Mouse (Mus musculus): Measurements from ENCODE around the gene Scand1. TPM values are rescaled to one million over a fixed set of nuclear protein-coding genes. Genes with fewer than 3 reads are reported as not detected.

Gene Scand1
- total RNA-seq, 2 experiments from 2014 or later = 1.9 TPM; not detected in 1

Other genes starting within 250 kb of the Scand1 start
- not detected in 2 replicates for gene Spag4, start 247.5 kb downstream of the Scand1 start, total RNA-seq (2015; ENCODE audit: low replicate concordance)
- not detected in 2 replicates for gene Spag4, start 247.5 kb downstream of the Scand1 start, total RNA-seq (2017; ENCODE audit: low replicate concordance)
- gene Cpne1, start 200.7 kb downstream of the Scand1 start, total RNA-seq (2015; ENCODE audit: low replicate concordance) = 13.2 and 13.6 TPM in 2 replicates
- 6.4 and 16.7 TPM in 2 replicates for gene Cpne1, start 200.7 kb downstream of the Scand1 start, total RNA-seq (2017; ENCODE audit: low replicate concordance)
- 21.1 and 22.7 TPM in 2 replicates for gene Rbm12, start 200.7 kb downstream of the Scand1 start, total RNA-seq (2015; ENCODE audit: low replicate concordance)
- gene Rbm12, start 200.7 kb downstream of the Scand1 start, total RNA-seq (2017; ENCODE audit: low replicate concordance) = 8.8 and 9.5 TPM in 2 replicates
- gene Gm28036, start 185.6 kb downstream of the Scand1 start, total RNA-seq (2015; ENCODE audit: low replicate concordance) = 0.42 and 15.8 TPM in 2 replicates
- 5.3 and 14.0 TPM in 2 replicates for gene Gm28036, start 185.6 kb downstream of the Scand1 start, total RNA-seq (2017; ENCODE audit: low replicate concordance)
- 25.4 and 29.3 TPM in 2 replicates for gene Romo1, start 168.7 kb downstream of the Scand1 start, total RNA-seq (2015; ENCODE audit: low replicate concordance)
- gene Romo1, start 168.7 kb downstream of the Scand1 start, total RNA-seq (2017; ENCODE audit: low replicate concordance) = 12.7 TPM in 1 of 2 replicates, not detected in the other
- gene Nfs1, start 168.5 kb downstream of the Scand1 start, total RNA-seq (2015; ENCODE audit: low replicate concordance) = 6.3 and 17.8 TPM in 2 replicates
- 12.8 and 13.7 TPM in 2 replicates for gene Nfs1, start 168.5 kb downstream of the Scand1 start, total RNA-seq (2017; ENCODE audit: low replicate concordance)
- 528 and 548 TPM in 2 replicates for gene Rbm39, start 132.5 kb downstream of the Scand1 start, total RNA-seq (2015; ENCODE audit: low replicate concordance)
- gene Rbm39, start 132.5 kb downstream of the Scand1 start, total RNA-seq (2017; ENCODE audit: low replicate concordance) = 550 and 778 TPM in 2 replicates
- gene Phf20, start 116.2 kb downstream of the Scand1 start, total RNA-seq (2015; ENCODE audit: low replicate concordance) = 12.7 and 13.6 TPM in 2 replicates
- gene Phf20, start 116.2 kb downstream of the Scand1 start, total RNA-seq (2017; ENCODE audit: low replicate concordance) = 7.1 and 15.3 TPM in 2 replicates
- gene Cnbd2, start 405 bp downstream of the Scand1 start, total RNA-seq (2015; ENCODE audit: low replicate concordance) = 0.38 and 1.0 TPM in 2 replicates
- gene Cnbd2, start 405 bp downstream of the Scand1 start, total RNA-seq (2017; ENCODE audit: low replicate concordance) = 1.4 TPM in 1 of 2 replicates, not detected in the other
- under 0.01 and 2.5 TPM in 2 replicates for gene Epb41l1, start 108.2 kb upstream of the Scand1 start, total RNA-seq (2015; ENCODE audit: low replicate concordance)
- 0.34 and 0.84 TPM in 2 replicates for gene Epb41l1, start 108.2 kb upstream of the Scand1 start, total RNA-seq (2017; ENCODE audit: low replicate concordance)
- gene Aar2, start 234.9 kb upstream of the Scand1 start, total RNA-seq (2015; ENCODE audit: low replicate concordance) = 1.0 and 2.1 TPM in 2 replicates
- gene Aar2, start 234.9 kb upstream of the Scand1 start, total RNA-seq (2017; ENCODE audit: low replicate concordance) = 3.5 and 7.2 TPM in 2 replicates